Mouse (Mus musculus): Measurements from ENCODE around the gene Actr2. TPM values are rescaled to one million over a fixed set of nuclear protein-coding genes. Genes with fewer than 3 reads are reported as not detected.
"Not testable (repeated sequence)": the region's sequence is repeated elsewhere in the genome, so short reads cannot be mapped to it uniquely, and the experiment has no call there.

Actr2 gene
- polyA plus RNA-seq, 1 experiment from 2014 or later: 228 TPM

DNA sequence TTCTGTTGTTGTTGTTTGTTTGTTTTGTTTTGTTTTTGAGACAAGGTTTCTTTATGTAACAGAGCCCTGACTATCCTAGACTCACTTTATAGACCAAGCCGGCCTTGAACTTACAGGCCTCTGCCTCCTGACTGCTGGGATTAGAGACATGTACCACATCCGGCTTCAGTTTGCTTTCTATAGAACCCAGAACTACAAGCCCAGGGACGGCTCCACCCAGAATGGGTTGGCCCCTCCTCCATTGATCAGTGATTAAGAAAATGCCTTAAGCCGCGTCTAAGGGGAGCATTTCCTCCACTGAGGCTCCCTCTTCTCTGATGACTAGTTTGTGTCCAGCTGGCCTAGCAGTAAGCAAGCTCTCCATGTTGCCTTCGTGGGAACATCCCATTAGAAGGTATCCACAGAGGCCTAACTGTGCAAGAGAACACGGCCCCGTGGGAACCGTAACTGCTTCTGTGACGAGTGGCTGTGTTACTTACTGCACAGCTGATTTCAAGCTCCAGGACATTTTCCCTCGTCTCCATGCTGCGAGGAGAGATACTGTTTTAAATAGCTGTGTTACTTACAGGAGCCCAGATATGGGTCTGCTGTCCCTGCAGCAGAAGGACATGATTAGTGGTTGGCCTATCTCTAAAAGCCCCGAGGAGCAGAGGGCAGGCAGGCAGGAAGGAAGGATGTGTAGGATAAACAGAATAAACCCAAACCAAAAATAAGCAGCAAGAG lies 59.7 kb downstream of the Actr2 start:
- H3K79me2 ChIP-seq (ENCODE audit: inconsistent target): no peaks in the 10 kb centered on the region
- WGBS (ENCODE audit: missing documents): 85% methylated on average over 13 of the region's 13 CpGs
- H3K36me3 ChIP-seq (ENCODE audit: inconsistent target): peaks cover 16% of the 10 kb centered on the region; the same call in 1 of the 2 replicates
- H3K4me3 ChIP-seq (ENCODE audit: inconsistent target): no peak overlapping the region
- H3K27ac ChIP-seq: no peak overlapping the region

DNA sequence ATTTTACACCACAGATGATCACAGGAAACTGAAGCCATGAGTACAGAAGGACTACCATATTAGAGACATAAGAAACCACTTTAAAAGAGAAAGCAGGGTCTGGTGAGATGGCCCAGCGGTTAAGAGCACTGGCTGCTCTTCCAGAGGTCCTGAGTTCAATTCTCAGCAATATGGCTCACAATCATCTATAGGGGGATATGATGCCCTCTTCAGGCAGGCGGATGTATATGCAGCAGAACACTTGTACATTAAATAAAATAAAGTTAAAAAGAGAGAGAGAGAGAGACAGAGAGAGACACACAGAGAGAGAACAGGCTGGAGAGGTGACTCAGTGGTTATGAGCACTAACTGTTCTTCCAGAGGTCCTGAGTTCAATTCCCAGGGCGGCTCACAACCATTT lies 67.1 kb downstream of the Actr2 start:
- Histone ChIP-seq H3K79me2 (ENCODE audit: inconsistent target) (no peaks in the 10 kb centered on the region), H3K27ac (no peak overlapping the region), H3K4me3 (ENCODE audit: inconsistent target) (no peak overlapping the region), H3K36me3 (ENCODE audit: inconsistent target) (no peaks in the 10 kb centered on the region)
- 93% methylated on average over 3 of the region's 3 CpGs for WGBS (ENCODE audit: missing documents)

DNA sequence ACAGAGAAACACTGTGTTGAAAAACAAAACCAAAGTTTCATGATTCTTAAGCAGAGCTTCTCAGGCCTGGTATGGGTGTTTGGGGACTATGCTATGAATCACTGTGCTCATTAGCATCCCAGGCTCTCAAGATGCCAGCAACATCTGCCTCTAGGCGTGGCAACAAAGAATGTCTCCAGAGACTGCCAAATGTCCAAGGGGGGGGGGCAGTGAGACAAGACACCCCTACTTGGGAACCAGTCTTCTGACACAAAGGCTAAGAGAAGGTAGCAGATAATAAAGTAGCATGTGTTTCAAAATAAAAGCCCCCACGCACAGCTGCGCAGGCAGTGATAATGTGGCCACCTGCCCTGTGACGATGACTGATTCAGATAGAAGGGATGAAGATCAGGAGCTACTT lies 69.5 kb downstream of the Actr2 start:
- H3K36me3 ChIP-seq (ENCODE audit: inconsistent target): no peaks in the 10 kb centered on the region
- H3K27ac ChIP-seq: no peak overlapping the region
- 97% methylated on average over 4 of the region's 4 CpGs for WGBS (ENCODE audit: missing documents)
- H3K4me3 ChIP-seq (ENCODE audit: inconsistent target): no peak overlapping the region
- H3K79me2 ChIP-seq (ENCODE audit: inconsistent target): no peaks in the 10 kb centered on the region

DNA sequence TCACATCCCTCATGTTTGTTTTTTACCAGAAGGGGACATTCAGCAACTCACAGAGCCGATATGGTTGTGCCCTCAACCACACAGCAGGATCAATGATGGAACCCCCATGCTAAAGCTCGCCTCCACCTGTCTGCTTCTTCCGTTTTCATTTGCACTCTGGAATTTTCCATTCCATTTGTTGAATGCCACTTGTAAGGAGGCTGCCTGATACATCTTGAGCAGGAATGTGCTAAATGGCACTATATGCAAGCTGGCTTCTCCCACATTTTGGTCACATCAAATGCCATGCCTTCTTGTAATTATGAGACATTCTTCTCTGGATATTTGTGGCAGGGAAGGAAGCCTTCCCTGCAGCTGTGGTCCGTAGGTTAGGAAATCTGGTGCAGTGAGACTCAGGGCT lies 70.6 kb downstream of the Actr2 start:
- 100% methylated on average over 4 of the region's 4 CpGs for WGBS (ENCODE audit: missing documents)
- Histone ChIP-seq H3K27ac (no peak overlapping the region), H3K79me2 (ENCODE audit: inconsistent target) (no peaks in the 10 kb centered on the region), H3K4me3 (ENCODE audit: inconsistent target) (no peak overlapping the region), H3K36me3 (ENCODE audit: inconsistent target) (no peaks in the 10 kb centered on the region)

GRCm38 (mm10) chr11:20041164-20041920 lies 71.4 kb downstream of the Actr2 start:
- WGBS (ENCODE audit: missing documents): 70% methylated on average over 6 of the region's 6 CpGs

DNA sequence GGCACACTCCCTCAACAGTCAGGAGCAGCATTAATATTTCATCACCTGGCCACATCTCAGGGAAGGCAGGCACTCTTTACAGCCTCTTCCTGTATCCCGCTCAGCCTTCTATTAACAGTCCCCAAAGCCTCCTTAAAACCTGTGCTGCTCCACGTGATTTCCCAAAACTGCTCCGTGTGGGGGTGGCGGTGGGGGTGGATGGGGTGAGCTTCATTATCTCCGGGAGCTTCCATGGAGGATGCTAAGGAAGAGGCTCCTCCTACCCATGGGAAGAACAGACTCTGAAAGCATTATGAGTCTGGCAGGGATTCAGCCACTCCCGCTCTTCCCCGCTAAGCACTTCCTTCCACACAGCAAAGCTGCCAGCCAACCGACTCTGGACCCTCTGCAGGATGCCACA lies 74.0 kb downstream of the Actr2 start:
- Histone ChIP-seq H3K4me3 (ENCODE audit: inconsistent target) (no peak overlapping the region), H3K27ac (no peak overlapping the region), H3K36me3 (ENCODE audit: inconsistent target) (no peaks in the 10 kb centered on the region), H3K79me2 (ENCODE audit: inconsistent target) (no peaks in the 10 kb centered on the region)
- 69% methylated on average over 8 of the region's 8 CpGs for WGBS (ENCODE audit: missing documents)

More at GRCm38 (mm10) chr11:20041164-20041920, 71.4 kb downstream of the Actr2 start:
- no peaks in the 10 kb centered on the region for H3K36me3 ChIP-seq (ENCODE audit: inconsistent target)
- no peak overlapping the region for H3K27ac ChIP-seq
- H3K79me2 ChIP-seq (ENCODE audit: inconsistent target): no peaks in the 10 kb centered on the region
- no peak overlapping the region for H3K4me3 ChIP-seq (ENCODE audit: inconsistent target)

GRCm38 (mm10) chr11:20037739-20038138 lies 75.0 kb downstream of the Actr2 start:
- Histone ChIP-seq H3K79me2 (ENCODE audit: inconsistent target) (no peaks in the 10 kb centered on the region), H3K27ac (no peak overlapping the region), H3K4me3 (ENCODE audit: inconsistent target) (no peak overlapping the region), H3K36me3 (ENCODE audit: inconsistent target) (no peaks in the 10 kb centered on the region)
- 83% methylated on average over 4 of the region's 4 CpGs for WGBS (ENCODE audit: missing documents)

DNA sequence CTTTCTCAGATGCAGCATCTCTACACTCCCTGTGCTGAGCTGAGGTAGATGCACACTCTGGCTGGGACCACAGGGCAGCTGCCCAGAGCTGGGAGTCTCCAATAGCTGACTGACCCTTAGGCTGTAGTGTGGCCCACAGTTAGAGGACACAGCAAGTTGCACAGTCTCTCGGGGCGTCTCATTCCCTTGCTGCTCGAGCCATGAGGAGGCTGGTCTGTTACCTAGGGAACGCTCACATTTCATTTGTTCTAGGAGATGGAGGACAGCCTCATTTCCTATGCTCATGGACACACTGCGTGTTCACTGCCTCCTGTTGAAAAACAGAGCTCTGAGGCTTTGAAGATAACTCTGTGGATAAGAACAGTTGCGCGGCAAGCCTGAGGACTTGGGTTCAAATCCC lies 76.7 kb downstream of the Actr2 start:
- Histone ChIP-seq H3K27ac (no peak overlapping the region), H3K4me3 (ENCODE audit: inconsistent target) (no peak overlapping the region), H3K36me3 (ENCODE audit: inconsistent target) (no peaks in the 10 kb centered on the region), H3K79me2 (ENCODE audit: inconsistent target) (no peaks in the 10 kb centered on the region)
- WGBS (ENCODE audit: missing documents): 98% methylated on average over 5 of the region's 7 CpGs

- Histone ChIP-seq H3K79me2 (ENCODE audit: inconsistent target) (no peaks in the 10 kb centered on the region), H3K27ac (no peak overlapping the region), H3K4me3 (ENCODE audit: inconsistent target) (no peak overlapping the region), H3K36me3 (ENCODE audit: inconsistent target) (no peaks in the 10 kb centered on the region)
- 41% methylated on average over 11 of the region's 11 CpGs for WGBS (ENCODE audit: missing documents)
These were observed 77.3 kb downstream of the Actr2 start for GRCm38 (mm10) chr11:20035343-20035928.

DNA sequence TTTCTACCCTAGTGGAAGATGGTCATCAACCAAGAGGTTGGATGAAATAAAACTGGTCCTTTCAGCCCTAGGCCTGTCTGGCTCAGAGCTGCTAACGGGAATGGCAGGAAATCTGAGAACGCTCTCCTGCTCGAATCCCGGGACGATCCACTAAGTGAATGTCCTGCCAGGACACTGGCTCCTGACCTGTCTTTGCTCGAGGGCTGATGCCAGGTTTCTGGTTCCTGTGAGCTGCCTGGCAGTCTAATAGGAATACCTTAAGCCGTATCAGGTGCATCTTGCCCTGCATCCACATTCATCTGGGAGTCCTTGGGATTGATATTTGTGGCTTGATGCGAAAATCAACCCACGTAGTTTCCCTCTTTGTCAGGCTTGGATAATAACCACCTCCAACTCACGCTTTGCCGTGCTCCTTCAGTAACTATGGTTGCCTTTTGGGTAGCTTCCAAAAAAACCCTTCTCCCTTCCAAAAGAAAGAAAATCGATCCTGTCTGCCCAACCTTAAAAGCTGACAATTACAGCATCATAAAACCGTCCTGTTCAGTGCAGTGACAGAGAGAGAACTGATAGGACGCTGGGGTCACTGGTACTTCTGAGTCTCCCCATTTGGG lies 78.3 kb downstream of the Actr2 start:
- no peak overlapping the region for H3K27ac ChIP-seq
- H3K4me3 ChIP-seq (ENCODE audit: inconsistent target): no peak overlapping the region
- H3K36me3 ChIP-seq (ENCODE audit: inconsistent target): no peaks in the 10 kb centered on the region
- 91% methylated on average over 14 of the region's 14 CpGs for WGBS (ENCODE audit: missing documents)
- H3K79me2 ChIP-seq (ENCODE audit: inconsistent target): no peaks in the 10 kb centered on the region

GRCm38 (mm10) chr11:20033541-20034160 lies 79.1 kb downstream of the Actr2 start:
- Histone ChIP-seq H3K79me2 (ENCODE audit: inconsistent target) (no peaks in the 10 kb centered on the region), H3K36me3 (ENCODE audit: inconsistent target) (no peaks in the 10 kb centered on the region), H3K27ac (no peak overlapping the region), H3K4me3 (ENCODE audit: inconsistent target) (no peak overlapping the region)
- WGBS (ENCODE audit: missing documents): 95% methylated on average over 6 of the region's 6 CpGs

GRCm38 (mm10) chr11:20031536-20031935 lies 81.2 kb downstream of the Actr2 start:
- Histone ChIP-seq H3K79me2 (ENCODE audit: inconsistent target) (no peaks in the 10 kb centered on the region), H3K36me3 (ENCODE audit: inconsistent target) (no peaks in the 10 kb centered on the region), H3K27ac (no peak overlapping the region), H3K4me3 (ENCODE audit: inconsistent target) (no peak overlapping the region)
- WGBS (ENCODE audit: missing documents): 46% methylated on average over 8 of the region's 8 CpGs

DNA sequence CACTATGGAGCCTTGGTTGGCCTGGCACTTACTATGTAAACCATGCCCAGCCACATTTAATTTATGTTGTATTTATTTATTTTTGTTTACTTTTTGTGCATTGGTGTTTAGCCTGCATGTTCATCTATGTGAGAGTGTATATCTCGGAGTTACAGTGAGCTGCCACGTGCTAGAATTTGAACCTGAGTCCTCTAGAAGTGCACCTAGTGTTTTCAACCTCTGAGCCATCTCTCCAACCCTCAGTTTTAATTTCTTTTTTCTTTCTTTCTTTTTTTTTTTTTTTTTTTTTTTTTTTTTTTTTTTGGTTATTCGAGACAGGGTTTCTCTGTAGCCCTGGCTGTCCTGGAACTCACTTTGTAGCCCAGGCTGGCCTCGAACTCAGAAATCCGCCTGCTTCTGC lies 81.7 kb downstream of the Actr2 start:
- not testable (repeated sequence) for H3K36me3 ChIP-seq (ENCODE audit: inconsistent target); H3K4me3 ChIP-seq (ENCODE audit: inconsistent target); H3K79me2 ChIP-seq (ENCODE audit: inconsistent target); H3K27ac ChIP-seq
- 95% methylated on average over 4 of the region's 5 CpGs for WGBS (ENCODE audit: missing documents)

DNA sequence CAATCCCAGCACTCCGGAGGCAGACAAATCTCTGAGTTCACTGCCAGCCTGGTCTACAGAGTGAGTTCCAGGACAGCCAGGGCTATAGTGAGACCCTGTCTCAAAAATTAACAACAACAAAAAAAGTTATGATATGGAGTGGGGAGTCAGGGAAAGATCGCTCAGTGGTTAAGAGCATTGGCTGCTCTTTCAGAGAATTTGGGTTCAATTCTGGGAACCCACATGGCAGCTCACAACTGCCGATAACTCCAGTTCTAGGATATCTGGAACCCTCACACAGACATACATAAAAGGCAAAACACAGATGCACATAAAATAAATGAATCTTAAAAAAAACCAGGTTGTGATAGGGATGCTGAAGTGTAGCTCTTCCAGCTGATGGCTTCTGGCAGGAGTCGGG lies 83.7 kb downstream of the Actr2 start:
- H3K79me2 ChIP-seq (ENCODE audit: inconsistent target): no peaks in the 10 kb centered on the region
- H3K4me3 ChIP-seq (ENCODE audit: inconsistent target): no peak overlapping the region
- no peak overlapping the region for H3K27ac ChIP-seq
- H3K36me3 ChIP-seq (ENCODE audit: inconsistent target): no peaks in the 10 kb centered on the region
- WGBS (ENCODE audit: missing documents): 95% methylated on average over 4 of the region's 4 CpGs

Measured in macrophage (primary cell).